Mouse (Mus musculus) forebrain, embryonic 13.5 days (tissue): Measurements from ENCODE around the gene Sh2d7. TPM values are rescaled to one million over a fixed set of nuclear protein-coding genes. Genes with fewer than 3 reads are reported as not detected.
"Not testable (repeated sequence)": the region's sequence is repeated elsewhere in the genome, so short reads cannot be mapped to it uniquely, and the experiment has no call there.

Experiments used
- ATAC-seq: fragments of 200-750 bp; cut with Nextera tagmentation; 2 replicates; pipeline ENCODE4 v1.8.0; 2017
- H3K27ac ChIP-seq: fragments of 300-500 bp; sonication (generic); 2 replicates; pipeline ENCODE4 v1.5.1; 2015; ENCODE audit warnings: inconsistent platforms, mild to moderate bottlenecking, moderate library complexity
- H3K27me3 ChIP-seq: fragments of 300-500 bp; sonication (generic); 2 replicates; pipeline ENCODE4 v1.6.1; 2015; ENCODE audit warnings: mild to moderate bottlenecking, inconsistent platforms
- H3K36me3 ChIP-seq: fragments of 300-500 bp; sonication (generic); 2 replicates; pipeline ENCODE4 v1.6.1; 2015; ENCODE audit warnings: mild to moderate bottlenecking, inconsistent platforms; ENCODE audit not compliant: poor library complexity, severe bottlenecking
- H3K4me1 ChIP-seq: fragments of 300-500 bp; sonication (generic); 2 replicates; pipeline ENCODE4 v1.6.1; 2015; ENCODE audit warnings: inconsistent platforms
- H3K4me2 ChIP-seq: fragments of 300-500 bp; sonication (generic); 2 replicates; pipeline ENCODE4 v1.6.1; 2015; ENCODE audit warnings: inconsistent platforms, mild to moderate bottlenecking, moderate library complexity
- H3K4me3 ChIP-seq: fragments of 300-500 bp; sonication (generic); 2 replicates; pipeline ENCODE4 v1.5.1; 2015; ENCODE audit warnings: mild to moderate bottlenecking, inconsistent platforms
- H3K9ac ChIP-seq: fragments of 300-500 bp; sonication (generic); 2 replicates; pipeline ENCODE4 v1.6.1; 2015; ENCODE audit warnings: mild to moderate bottlenecking, inconsistent platforms
- H3K9me3 ChIP-seq: fragments of 300-500 bp; sonication (generic); replicated peaks from 2 replicates; pipeline ENCODE4 v1.6.1; 2016; ENCODE audit warnings: inconsistent platforms
- WGBS: fragments of 180-500 bp; shearing (Covaris S2); methylation state at CpG from one replicate; pipeline ENCODE4 v1.1.7; 2015; 5-methylcytosine and 5-hydroxymethylcytosine counted together
- polyA plus RNA-seq: library from polyadenylated mRNA; unstranded; fragments of >200 nt; fragmentation: Nextera tagmentation; extraction: Ambion mirVana; gene quantifications from 2 replicates; pipeline ENCODE4 v1.2.1, GENCODE M21; 2015

Sh2d7 gene
- polyA plus RNA-seq, 1 experiment from 2014 or later, result 0.48 TPM

DNA sequence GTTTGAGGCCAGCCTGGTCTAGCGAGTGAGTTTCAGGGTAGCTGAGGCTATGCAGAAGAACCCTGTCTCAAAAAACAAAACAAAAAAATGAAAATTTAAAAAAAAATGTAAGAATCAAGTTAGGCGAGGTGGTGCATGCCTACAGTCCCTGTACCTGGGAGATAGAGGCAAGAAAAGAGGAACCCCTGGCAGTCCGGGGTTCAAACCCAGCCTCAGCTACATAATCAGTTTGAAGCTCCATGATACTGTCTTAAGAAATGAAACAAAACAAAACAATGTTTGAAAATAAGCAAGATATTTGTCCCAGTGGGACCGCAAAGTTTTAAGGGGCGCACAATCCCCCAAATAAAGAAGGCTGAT is 47.0 kb downstream of the Sh2d7 start:
- WGBS, result 36% methylated on average over 5 of the region's 5 CpGs
- Histone ChIP-seq H3K27ac (no peak overlapping the region; the same call in 1 of the 2 replicates), H3K27me3 (no peaks in the 10 kb centered on the region), H3K9ac (no peak overlapping the region), H3K4me2 (peak overlapping the region; percentile 94), H3K9me3 (no peaks in the 10 kb centered on the region), H3K36me3 (peaks cover 6% of the 10 kb centered on the region), H3K4me3 (peak overlapping the region; percentile 88), H3K4me1 (peaks cover 23% of the 10 kb centered on the region)
- ATAC-seq, result peak; percentile 52

DNA sequence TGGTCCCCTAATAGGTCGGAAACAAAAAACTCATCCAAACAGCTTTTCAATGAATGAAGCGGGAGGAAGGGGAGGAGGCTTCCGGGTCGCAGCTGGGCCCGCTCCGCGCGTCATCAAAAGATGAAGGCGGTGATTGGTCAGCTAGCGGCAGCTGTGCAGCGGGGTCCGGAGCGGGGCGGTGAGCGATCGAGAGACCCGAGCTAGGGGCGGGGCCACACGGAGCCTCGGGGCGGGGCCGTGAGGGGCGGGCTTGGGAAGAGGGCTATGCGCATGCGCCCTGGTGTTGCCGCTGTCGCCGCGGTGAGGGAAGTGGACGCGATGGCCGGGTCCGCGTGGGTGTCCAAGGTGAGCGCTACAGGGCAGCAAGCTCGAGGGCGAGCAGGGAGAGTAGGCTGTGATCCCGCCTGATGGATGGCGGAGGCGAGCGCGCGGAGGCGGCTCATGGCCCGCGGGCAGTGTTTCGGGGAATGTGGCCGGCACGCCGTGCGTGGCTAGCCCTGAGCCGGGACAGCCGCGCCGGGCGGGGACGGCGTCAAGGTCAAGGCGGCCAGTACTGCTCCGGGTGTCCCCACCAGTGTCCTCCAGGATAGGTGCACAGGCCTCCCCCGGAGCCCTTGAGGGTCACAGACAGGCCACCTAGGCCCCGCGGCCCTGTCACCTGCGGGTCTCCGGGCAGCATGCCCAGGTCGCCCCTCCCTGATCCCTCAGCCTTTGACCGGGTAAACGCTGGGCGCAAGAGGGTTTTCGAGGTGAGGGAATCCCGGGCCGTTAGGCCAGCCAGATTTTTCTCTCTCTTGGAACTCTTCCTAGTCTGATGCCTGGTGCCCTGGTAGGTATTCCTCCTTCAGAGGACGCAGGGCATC is 47.6 kb downstream of the Sh2d7 start, which contains the start of gene Idh3a:
Idh3a (plus strand) TSS at position 136 of the 863 bp plus-strand sequence.
- Histone ChIP-seq H3K36me3 (peaks cover 10% of the 10 kb centered on the region), H3K9me3 (no peaks in the 10 kb centered on the region), H3K27me3 (no peaks in the 10 kb centered on the region), H3K4me2 (peak within 1 kb of the TSS; percentile 94), H3K4me3 (peak within 1 kb of the TSS; percentile 88), H3K4me1 (peaks cover 23% of the 10 kb centered on the region), H3K27ac (no peak within 1 kb of the TSS; the same call in 1 of the 2 replicates), H3K9ac (peak within 1 kb of the TSS; percentile 87)
- ATAC-seq, result peak; percentile 99
- under 1% methylated on average over 73 of the region's 73 CpGs for WGBS

DNA sequence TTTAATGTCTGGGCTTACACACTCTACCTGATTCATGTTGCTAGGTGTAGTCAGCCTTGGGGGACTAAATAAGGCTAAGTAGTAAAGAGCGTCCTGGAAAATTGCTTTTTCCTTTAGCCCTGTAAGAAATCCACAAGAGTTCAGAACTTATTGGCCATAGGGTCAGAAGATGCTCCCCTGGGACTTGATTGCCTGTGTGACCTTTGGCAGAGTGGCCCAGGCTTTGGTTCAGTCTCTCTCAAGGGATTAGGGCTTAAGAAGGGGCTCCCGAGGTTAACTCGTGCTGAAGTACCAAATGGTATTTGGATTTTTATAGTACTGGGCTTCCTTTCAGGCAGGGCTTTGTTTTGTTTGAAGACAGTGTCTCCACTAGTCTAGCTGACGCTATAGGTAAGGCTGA is 49.1 kb downstream of the Sh2d7 start:
- H3K4me3 ChIP-seq, result 0 out of 2 replicates have a peak overlapping the region, but pooled peaks have one; percentile 1
- peaks cover 21% of the 10 kb centered on the region for H3K36me3 ChIP-seq
- peak overlapping the region; percentile 94 for H3K4me2 ChIP-seq
- ATAC-seq, result no peak
- H3K4me1 ChIP-seq, result peaks cover 23% of the 10 kb centered on the region
- peak overlapping the region; percentile 87; the same call in 1 of the 2 replicates for H3K9ac ChIP-seq
- no peaks in the 10 kb centered on the region for H3K27me3 ChIP-seq
- no peaks in the 10 kb centered on the region for H3K9me3 ChIP-seq
- 60% methylated on average over 4 of the region's 4 CpGs for WGBS
- H3K27ac ChIP-seq, result no peak overlapping the region

DNA sequence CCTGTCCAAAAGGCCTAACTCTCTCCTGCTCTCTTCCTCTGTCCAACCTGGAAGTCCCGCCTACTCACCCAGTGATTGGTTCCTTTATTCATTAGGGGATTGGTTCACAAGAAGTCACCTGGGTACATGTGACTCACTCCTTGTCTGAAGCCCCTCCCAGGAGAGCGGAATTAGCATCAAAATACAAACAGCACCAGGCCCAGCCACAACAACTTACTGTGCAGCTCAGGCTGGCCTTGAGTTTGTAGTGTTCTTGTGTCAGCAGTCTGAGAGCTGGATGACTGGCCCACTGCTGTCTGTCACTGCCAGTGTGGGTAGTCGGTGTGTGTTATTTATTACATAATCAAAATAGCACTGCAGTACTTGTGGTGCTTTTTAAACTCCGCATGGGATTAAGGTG is 54.9 kb downstream of the Sh2d7 start:
- H3K36me3 ChIP-seq, result peaks cover 76% of the 10 kb centered on the region
- not testable (repeated sequence) for H3K4me1 ChIP-seq, ATAC-seq, H3K27ac ChIP-seq, H3K27me3 ChIP-seq, H3K9me3 ChIP-seq, H3K4me3 ChIP-seq, H3K4me2 ChIP-seq, H3K9ac ChIP-seq
- 73% methylated on average over 4 of the region's 4 CpGs for WGBS

Other genes starting within 250 kb of the Sh2d7 start
- 29.1 and 30.0 TPM in 2 replicates for gene Dmxl2, start 37.4 kb upstream of the Sh2d7 start, polyA plus RNA-seq
- gene Cib2, start 21.2 kb downstream of the Sh2d7 start, polyA plus RNA-seq, result 27.0 and 28.9 TPM in 2 replicates
- 126 and 127 TPM in 2 replicates for gene Idh3a, start 47.4 kb downstream of the Sh2d7 start, polyA plus RNA-seq
- 14.7 and 16.1 TPM in 2 replicates for gene Acsbg1, start 122.9 kb downstream of the Sh2d7 start, polyA plus RNA-seq
- 3.0 and 3.6 TPM in 2 replicates for gene Dnaja4, start 159.9 kb downstream of the Sh2d7 start, polyA plus RNA-seq
- 149 and 151 TPM in 2 replicates for gene Wdr61, start 195.5 kb downstream of the Sh2d7 start, polyA plus RNA-seq
- 34.3 and 44.4 TPM in 2 replicates for gene Crabp1, start 225.8 kb downstream of the Sh2d7 start, polyA plus RNA-seq